Mouse (Mus musculus) embryo, embryonic 10 days (tissue): Measurements from ENCODE around the gene Gabarapl2.
A peak's percentile ranks its signal among the peaks of the same experiment; 100 is the strongest.

Source experiments
- DNase-seq: peaks from one replicate; pipeline ENCODE4 v3.0.0-alpha.2; 2015; ENCODE audit warnings: low spot score

The Gabarapl2 gene

GRCm38 (mm10) chr8:111968541-111968940 lies 28.0 kb downstream of the Gabarapl2 start:
- DNase-seq, result no peak

GRCm38 (mm10) chr8:111968991-111969390 lies 28.5 kb downstream of the Gabarapl2 start:
- DNase-seq, result no peak

GRCm38 (mm10) chr8:111974138-111974537 lies 33.6 kb downstream of the Gabarapl2 start:
- no peak for DNase-seq

- no peak for DNase-seq
Measured at GRCm38 (mm10) chr8:111975706-111976105, 35.2 kb downstream of the Gabarapl2 start.

GRCm38 (mm10) chr8:111976326-111976725 lies 35.8 kb downstream of the Gabarapl2 start:
- DNase-seq, result no peak

- no peak for DNase-seq
Measured at GRCm38 (mm10) chr8:111978147-111978546, 37.6 kb downstream of the Gabarapl2 start.

- DNase-seq, result no peak
Measured at GRCm38 (mm10) chr8:111982116-111982515, 41.6 kb downstream of the Gabarapl2 start.

- no peak for DNase-seq
Measured at GRCm38 (mm10) chr8:111984511-111984910, 44.0 kb downstream of the Gabarapl2 start.

GRCm38 (mm10) chr8:111989911-111990310 lies 49.4 kb downstream of the Gabarapl2 start:
- DNase-seq, result peak; percentile 90

GRCm38 (mm10) chr8:111991278-111991677 lies 50.8 kb downstream of the Gabarapl2 start:
- no peak for DNase-seq

GRCm38 (mm10) chr8:111992013-111992702 lies 51.7 kb downstream of the Gabarapl2 start, which contains the start of gene Adat1:
TSS of gene Adat1 (minus strand) at chr8:111992302.
- DNase-seq, result peak; percentile 98

- DNase-seq, result no peak
Measured at GRCm38 (mm10) chr8:111992703-111993039, 52.2 kb downstream of the Gabarapl2 start.
